Mouse (Mus musculus) embryonic facial prominence, embryonic 12.5 days (tissue): ENCODE data around the gene Enpep. TPM values are rescaled to one million over a fixed set of nuclear protein-coding genes. Genes with fewer than 3 reads are reported as not detected.

Source experiments
- ATAC-seq: fragments of 200-750 bp; cut with Nextera tagmentation; 2 replicates; pipeline ENCODE4 v1.8.0; 2017; ENCODE audit not compliant: insufficient number of reproducible peaks, insufficient read depth, low FRiP score, low TSS enrichment
- H3K27ac ChIP-seq: fragments of 300-500 bp; sonication (generic); 2 replicates; pipeline ENCODE4 v1.5.1; 2016; ENCODE audit warnings: mild to moderate bottlenecking
- H3K27me3 ChIP-seq: fragments of 300-500 bp; sonication (generic); 2 replicates; pipeline ENCODE4 v1.6.1; 2016; ENCODE audit warnings: mild to moderate bottlenecking, moderate library complexity
- H3K36me3 ChIP-seq: fragments of 300-500 bp; sonication (generic); 2 replicates; pipeline ENCODE4 v1.6.1; 2016; ENCODE audit warnings: mild to moderate bottlenecking
- H3K4me1 ChIP-seq: fragments of 300-500 bp; sonication (generic); 2 replicates; pipeline ENCODE4 v1.6.1; 2016
- H3K4me2 ChIP-seq: fragments of 300-500 bp; sonication (generic); replicated peaks from 2 replicates; pipeline ENCODE4 v1.6.1; 2016; ENCODE audit warnings: mild to moderate bottlenecking, moderate library complexity
- H3K4me3 ChIP-seq: fragments of 300-500 bp; sonication (generic); 2 replicates; pipeline ENCODE4 v1.5.1; 2016; ENCODE audit warnings: mild to moderate bottlenecking
- H3K9ac ChIP-seq: fragments of 300-500 bp; sonication (generic); 2 replicates; pipeline ENCODE4 v1.6.1; 2016; ENCODE audit warnings: mild to moderate bottlenecking, moderate library complexity
- H3K9me3 ChIP-seq: fragments of 300-500 bp; sonication (generic); 2 replicates; pipeline ENCODE4 v1.6.1; 2016; ENCODE audit warnings: mild to moderate bottlenecking, moderate library complexity
- WGBS: fragments of 180-500 bp; shearing (Covaris S2); methylation state at CpG from one replicate; pipeline ENCODE4 v1.1.7; 2016; 5-methylcytosine and 5-hydroxymethylcytosine counted together
- polyA plus RNA-seq: library from polyadenylated mRNA; unstranded; fragments of >200 nt; fragmentation: Nextera tagmentation; extraction: Ambion mirVana; gene quantifications from 2 replicates; pipeline ENCODE4 v1.2.1, GENCODE M21; 2016

The Enpep gene
- polyA plus RNA-seq, 1 experiment from 2014 or later: 3.7 TPM

DNA sequence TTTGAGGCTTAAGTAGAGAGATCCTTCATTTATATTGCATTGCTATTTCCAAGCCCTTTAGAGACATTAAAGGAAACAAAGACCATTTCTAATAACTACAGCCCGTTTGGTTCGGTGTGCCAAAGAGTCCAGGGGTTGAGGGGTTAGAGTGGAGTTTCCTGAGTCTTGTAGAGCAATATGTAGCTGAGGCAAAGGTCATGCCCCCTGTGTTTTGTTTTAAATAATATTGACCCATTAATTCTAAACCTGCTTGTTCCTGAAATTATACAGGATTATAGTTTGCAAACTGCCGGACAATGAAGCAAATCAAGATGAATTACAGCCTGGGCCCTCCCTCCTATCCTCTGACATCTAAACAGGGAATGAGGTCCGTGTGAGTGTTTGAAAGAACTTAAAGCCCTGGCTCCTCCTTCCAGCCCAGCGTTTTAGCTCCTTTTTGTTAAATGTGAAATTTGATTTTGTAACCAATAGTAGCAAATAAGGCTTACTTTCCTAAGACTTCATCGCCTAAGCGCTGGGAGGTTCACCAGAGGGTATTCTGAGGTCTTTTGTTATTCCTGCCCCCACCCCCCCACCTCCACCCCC is 112.3 kb downstream of the Enpep start:
- H3K4me2 ChIP-seq: no peak overlapping the region
- H3K9me3 ChIP-seq: no peaks in the 10 kb centered on the region
- no peak overlapping the region for H3K9ac ChIP-seq
- peaks cover 60% of the 10 kb centered on the region for H3K27me3 ChIP-seq
- 3% methylated on average over 7 of the region's 7 CpGs for WGBS
- H3K36me3 ChIP-seq: no peaks in the 10 kb centered on the region
- peaks cover 10% of the 10 kb centered on the region; the same call in 1 of the 2 replicates for H3K4me1 ChIP-seq
- no peak for ATAC-seq
- H3K4me3 ChIP-seq: no peak overlapping the region
- H3K27ac ChIP-seq: no peak overlapping the region

Other genes starting within 250 kb of the Enpep start
- gene Pitx2, start 132.8 kb downstream of the Enpep start, polyA plus RNA-seq: 54.6 and 55.2 TPM in 2 replicates
- 36.4 and 38.8 TPM in 2 replicates for gene Elovl6, start 199.6 kb upstream of the Enpep start, polyA plus RNA-seq